Mouse (Mus musculus) liver, embryonic 15.5 days (tissue): ENCODE results near the gene Polr2a. TPM values are rescaled to one million over a fixed set of nuclear protein-coding genes. Genes with fewer than 3 reads are reported as not detected.

Source experiments
- ATAC-seq: fragments of 200-750 bp; cut with Nextera tagmentation; 2 replicates; pipeline ENCODE4 v1.8.0; 2017; ENCODE audit warnings: moderate number of reproducible peaks, mild to moderate bottlenecking, moderate library complexity; ENCODE audit not compliant: insufficient read depth
- H3K27ac ChIP-seq: fragments of 300-500 bp; sonication (generic); replicated peaks from 2 replicates; pipeline ENCODE4 v1.5.1; 2015; ENCODE audit warnings: mild to moderate bottlenecking, inconsistent platforms
- H3K27me3 ChIP-seq: fragments of 300-500 bp; sonication (generic); 2 replicates; pipeline ENCODE4 v1.6.1; 2015; ENCODE audit warnings: mild to moderate bottlenecking, inconsistent platforms
- H3K36me3 ChIP-seq: fragments of 300-500 bp; sonication (generic); replicated peaks from 2 replicates; pipeline ENCODE4 v1.6.1; 2015; ENCODE audit warnings: moderate library complexity, mild to moderate bottlenecking, inconsistent platforms
- H3K4me1 ChIP-seq: fragments of 300-500 bp; sonication (generic); replicated peaks from 2 replicates; pipeline ENCODE4 v1.6.1; 2015; ENCODE audit warnings: inconsistent platforms
- H3K4me2 ChIP-seq: fragments of 300-500 bp; sonication (generic); 2 replicates; pipeline ENCODE4 v1.6.1; 2015; ENCODE audit warnings: moderate library complexity, mild to moderate bottlenecking, inconsistent platforms
- H3K4me3 ChIP-seq: fragments of 300-500 bp; sonication (generic); replicated peaks from 2 replicates; pipeline ENCODE4 v1.5.1; 2015; ENCODE audit warnings: mild to moderate bottlenecking, inconsistent platforms
- H3K9ac ChIP-seq: fragments of 300-500 bp; sonication (generic); 2 replicates; pipeline ENCODE4 v1.6.1; 2015; ENCODE audit warnings: moderate library complexity, mild to moderate bottlenecking, inconsistent platforms
- H3K9me3 ChIP-seq: fragments of 300-500 bp; sonication (generic); replicated peaks from 2 replicates; pipeline ENCODE4 v1.6.1; 2016; ENCODE audit warnings: inconsistent platforms
- WGBS: fragments of 180-500 bp; shearing (Covaris S2); methylation state at CpG from one replicate; pipeline ENCODE4 v1.1.7; 2015; ENCODE audit warnings: mixed read lengths; ENCODE audit not compliant: insufficient replicate concordance; 5-methylcytosine and 5-hydroxymethylcytosine counted together
- polyA plus RNA-seq: library from polyadenylated mRNA; unstranded; fragments of >200 nt; fragmentation: Nextera tagmentation; extraction: Ambion mirVana; gene quantifications from 2 replicates; pipeline ENCODE4 v1.2.1, GENCODE M21; 2015

The Polr2a gene
- polyA plus RNA-seq, 1 experiment from 2014 or later = 10.2 TPM

DNA sequence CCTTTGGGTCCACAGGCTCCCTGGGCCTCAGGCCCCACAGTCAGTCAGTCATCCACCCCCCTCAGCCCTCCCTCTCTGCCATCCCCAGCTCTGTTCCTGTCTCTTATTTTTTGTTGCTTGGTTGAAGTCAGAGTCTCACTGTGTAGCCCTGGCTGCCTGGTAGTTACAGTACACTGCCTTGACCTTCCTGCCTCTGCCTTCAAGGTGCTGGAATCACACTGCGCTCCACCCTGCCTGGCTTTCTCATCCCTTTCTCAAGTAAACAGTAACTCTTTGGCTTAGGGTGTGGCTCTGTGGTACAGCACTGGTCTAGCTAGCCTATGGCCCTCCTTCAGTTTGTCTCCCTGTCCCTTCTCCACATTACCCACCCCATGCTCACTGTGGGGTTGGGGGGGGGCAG is 68.5 kb downstream of the Polr2a start:
- WGBS = 87% methylated on average over 1 of the region's 1 CpGs

GRCm38 (mm10) chr11:69687061-69687460 is 71.4 kb downstream of the Polr2a start:
- Histone ChIP-seq H3K4me3 (no peak overlapping the region), H3K27ac (no peak overlapping the region), H3K4me1 (peaks cover 39% of the 10 kb centered on the region), H3K4me2 (no peak overlapping the region), H3K36me3 (no peaks in the 10 kb centered on the region), H3K27me3 (no peaks in the 10 kb centered on the region), H3K9me3 (no peaks in the 10 kb centered on the region), H3K9ac (no peak overlapping the region; the same call in 1 of the 2 replicates)
- 74% methylated on average over 5 of the region's 5 CpGs for WGBS
- no peak for ATAC-seq

More for the DNA sequence above, 68.5 kb downstream of the Polr2a start:
- Histone ChIP-seq H3K4me3 (no peak overlapping the region), H3K4me2 (no peak overlapping the region), H3K9ac (no peak overlapping the region), H3K4me1 (peaks cover 36% of the 10 kb centered on the region), H3K36me3 (no peaks in the 10 kb centered on the region), H3K9me3 (no peaks in the 10 kb centered on the region), H3K27me3 (peaks cover 4% of the 10 kb centered on the region), H3K27ac (no peak overlapping the region)
- ATAC-seq = no peak

DNA sequence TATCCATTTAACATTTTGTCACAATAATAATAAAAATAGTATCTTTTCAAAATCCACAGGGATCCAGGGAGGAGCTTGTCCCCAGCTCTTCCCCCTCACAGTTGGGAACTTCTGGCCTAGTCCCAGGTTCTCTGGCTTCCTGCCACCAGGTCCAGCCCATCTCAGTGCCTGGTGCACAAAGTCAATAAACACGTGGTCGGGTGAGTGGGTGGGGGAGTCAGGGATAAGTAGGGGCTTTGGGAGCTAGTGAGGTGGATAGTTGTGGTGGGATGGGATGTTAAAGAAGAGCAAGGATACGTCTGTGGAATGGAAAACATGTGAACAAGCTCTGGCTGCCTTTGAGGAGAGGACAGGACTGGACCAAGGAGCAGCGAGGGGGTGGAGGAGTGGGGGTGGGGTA is 72.1 kb downstream of the Polr2a start:
- Histone ChIP-seq H3K4me1 (peaks cover 41% of the 10 kb centered on the region), H3K36me3 (no peaks in the 10 kb centered on the region), H3K4me2 (no peak overlapping the region; the same call in 1 of the 2 replicates), H3K9me3 (no peaks in the 10 kb centered on the region), H3K9ac (no peak overlapping the region), H3K27ac (0 out of 2 replicates have a peak overlapping the region, but pooled peaks have one; percentile 70), H3K27me3 (no peaks in the 10 kb centered on the region), H3K4me3 (no peak overlapping the region)
- no peak for ATAC-seq
- WGBS = 41% methylated on average over 4 of the region's 4 CpGs

- Histone ChIP-seq H3K27me3 (no peaks in the 10 kb centered on the region), H3K9ac (no peak within 1 kb of the TSS), H3K4me3 (no peak within 1 kb of the TSS), H3K36me3 (no peaks in the 10 kb centered on the region), H3K4me1 (peaks cover 48% of the 10 kb centered on the region), H3K4me2 (no peak within 1 kb of the TSS; the same call in 1 of the 2 replicates), H3K9me3 (no peaks in the 10 kb centered on the region), H3K27ac (peak within 1 kb of the TSS; percentile 70)
- no peak for ATAC-seq
- WGBS = 49% methylated on average over 10 of the region's 10 CpGs
These were observed 72.8 kb downstream of the Polr2a start, which contains the start of gene Tnfsf13 for GRCm38 (mm10) chr11:69685526-69686148. Gene Tnfsf13, minus strand, starts transcription at chr11:69685784.

- no peak for ATAC-seq
- Histone ChIP-seq H3K9ac (no peak overlapping the region), H3K4me3 (no peak overlapping the region), H3K36me3 (peaks cover 6% of the 10 kb centered on the region), H3K4me1 (peaks cover 55% of the 10 kb centered on the region), H3K27ac (no peak overlapping the region), H3K9me3 (no peaks in the 10 kb centered on the region), H3K27me3 (no peaks in the 10 kb centered on the region), H3K4me2 (no peak overlapping the region)
- WGBS = 82% methylated on average over 6 of the region's 6 CpGs
These were observed 73.5 kb downstream of the Polr2a start for GRCm38 (mm10) chr11:69684936-69685335.

- no peak for ATAC-seq
- peaks cover 11% of the 10 kb centered on the region for H3K36me3 ChIP-seq
- 62% methylated on average over 12 of the region's 12 CpGs for WGBS
- H3K4me2 ChIP-seq = no peak overlapping the region
- H3K27ac ChIP-seq = no peak overlapping the region
- no peaks in the 10 kb centered on the region for H3K9me3 ChIP-seq
- H3K4me3 ChIP-seq = no peak overlapping the region
- peaks cover 60% of the 10 kb centered on the region for H3K4me1 ChIP-seq
- no peak overlapping the region for H3K9ac ChIP-seq
- H3K27me3 ChIP-seq = no peaks in the 10 kb centered on the region
These were observed 74.2 kb downstream of the Polr2a start for GRCm38 (mm10) chr11:69684128-69684745.

Other genes starting within 250 kb of the Polr2a start
- gene Dnah2, start 209.5 kb downstream of the Polr2a start, polyA plus RNA-seq = 0.07 and 0.20 TPM in 2 replicates
- gene Efnb3, start 198.4 kb downstream of the Polr2a start, polyA plus RNA-seq = 0.50 and 0.58 TPM in 2 replicates
- 15.9 and 16.9 TPM in 2 replicates for gene Wrap53, start 178.4 kb downstream of the Polr2a start, polyA plus RNA-seq
- 62.4 and 63.8 TPM in 2 replicates for gene Trp53, start 178.3 kb downstream of the Polr2a start, polyA plus RNA-seq
- 14.1 and 14.7 TPM in 2 replicates for gene Atp1b2, start 152.7 kb downstream of the Polr2a start, polyA plus RNA-seq
- gene Shbg, start 140.7 kb downstream of the Polr2a start, polyA plus RNA-seq = 26.6 and 27.2 TPM in 2 replicates
- 10.2 and 11.1 TPM in 2 replicates for gene Sat2, start 136.6 kb downstream of the Polr2a start, polyA plus RNA-seq
- gene Fxr2, start 125.6 kb downstream of the Polr2a start, polyA plus RNA-seq = 7.3 and 9.7 TPM in 2 replicates
- gene Sox15, start 103.3 kb downstream of the Polr2a start, polyA plus RNA-seq = not detected in 2 replicates
- 34.1 and 35.2 TPM in 2 replicates for gene Mpdu1, start 96.0 kb downstream of the Polr2a start, polyA plus RNA-seq
- gene Cd68, start 92.5 kb downstream of the Polr2a start, polyA plus RNA-seq = 28.2 and 31.4 TPM in 2 replicates
- gene Eif4a1, start 86.2 kb downstream of the Polr2a start, polyA plus RNA-seq = 228 and 232 TPM in 2 replicates
- gene Senp3, start 76.6 kb downstream of the Polr2a start, polyA plus RNA-seq = 23.9 and 27.2 TPM in 2 replicates
- 0.15 and 0.64 TPM in 2 replicates for gene Tnfsf13, start 72.9 kb downstream of the Polr2a start, polyA plus RNA-seq
- gene Tnfsf12, start 62.8 kb downstream of the Polr2a start, polyA plus RNA-seq = 2.1 and 2.6 TPM in 2 replicates
- 0.85 and 0.89 TPM in 2 replicates for gene Tnfsfm13, start 62.5 kb downstream of the Polr2a start, polyA plus RNA-seq
- gene Slc35g3, start 3.3 kb upstream of the Polr2a start, polyA plus RNA-seq = not detected in 2 replicates
- gene Zbtb4, start 7.3 kb upstream of the Polr2a start, polyA plus RNA-seq = 0.43 and 0.92 TPM in 2 replicates
- 0.84 and 1.3 TPM in 2 replicates for gene Chrnb1, start 37.3 kb upstream of the Polr2a start, polyA plus RNA-seq
- gene Fgf11, start 43.2 kb upstream of the Polr2a start, polyA plus RNA-seq = 0.16 and 0.18 TPM in 2 replicates
- gene Tmem102, start 47.0 kb upstream of the Polr2a start, polyA plus RNA-seq = 0.69 and 0.94 TPM in 2 replicates
- gene Gm39566, start 56.7 kb upstream of the Polr2a start, polyA plus RNA-seq = not detected in 2 replicates
- not detected in 2 replicates for gene Spem2, start 59.8 kb upstream of the Polr2a start, polyA plus RNA-seq
- gene Spem1, start 63.5 kb upstream of the Polr2a start, polyA plus RNA-seq = not detected in 2 replicates
- 0.54 and 0.64 TPM in 2 replicates for gene Nlgn2, start 79.1 kb upstream of the Polr2a start, polyA plus RNA-seq
- gene Tmem256, start 79.9 kb upstream of the Polr2a start, polyA plus RNA-seq = 336 and 387 TPM in 2 replicates
- 26.1 and 28.0 TPM in 2 replicates for gene Plscr3, start 87.7 kb upstream of the Polr2a start, polyA plus RNA-seq
- 0.60 and 0.62 TPM in 2 replicates for gene Tnk1, start 100.1 kb upstream of the Polr2a start, polyA plus RNA-seq
- not detected in 2 replicates for gene Tmem95, start 119.4 kb upstream of the Polr2a start, polyA plus RNA-seq
- 1.2 and 1.4 TPM in 2 replicates for gene Kctd11, start 122.8 kb upstream of the Polr2a start, polyA plus RNA-seq
- gene Acap1, start 136.9 kb upstream of the Polr2a start, polyA plus RNA-seq = 5.9 and 7.2 TPM in 2 replicates
- 0.89 and 1.0 TPM in 2 replicates for gene 2810408A11Rik, start 142.3 kb upstream of the Polr2a start, polyA plus RNA-seq
- 2.7 and 3.1 TPM in 2 replicates for gene Neurl4, start 142.4 kb upstream of the Polr2a start, polyA plus RNA-seq
- 90.6 and 98.4 TPM in 2 replicates for gene Gps2, start 155.3 kb upstream of the Polr2a start, polyA plus RNA-seq
- 1,245 and 1,257 TPM in 2 replicates for gene Eif5a, start 163.3 kb upstream of the Polr2a start, polyA plus RNA-seq
- not detected in 2 replicates for gene Ybx2, start 177.2 kb upstream of the Polr2a start, polyA plus RNA-seq
- 19.9 and 22.1 TPM in 2 replicates for gene Slc2a4, start 189.6 kb upstream of the Polr2a start, polyA plus RNA-seq
- 4.5 and 6.6 TPM in 2 replicates for gene Cldn7, start 206.1 kb upstream of the Polr2a start, polyA plus RNA-seq
- gene Ctdnep1, start 222.5 kb upstream of the Polr2a start, polyA plus RNA-seq = 8.9 and 11.9 TPM in 2 replicates
- 58.1 and 60.5 TPM in 2 replicates for gene Elp5, start 223.9 kb upstream of the Polr2a start, polyA plus RNA-seq
- 252 and 262 TPM in 2 replicates for gene Gabarap, start 232.5 kb upstream of the Polr2a start, polyA plus RNA-seq
- gene Phf23, start 237.1 kb upstream of the Polr2a start, polyA plus RNA-seq = 23.1 and 24.0 TPM in 2 replicates
- 5.3 and 5.5 TPM in 2 replicates for gene Dvl2, start 242.0 kb upstream of the Polr2a start, polyA plus RNA-seq